16 mouse cellular contexts compared by ENCODE assay signal in the genomic region with DNA sequence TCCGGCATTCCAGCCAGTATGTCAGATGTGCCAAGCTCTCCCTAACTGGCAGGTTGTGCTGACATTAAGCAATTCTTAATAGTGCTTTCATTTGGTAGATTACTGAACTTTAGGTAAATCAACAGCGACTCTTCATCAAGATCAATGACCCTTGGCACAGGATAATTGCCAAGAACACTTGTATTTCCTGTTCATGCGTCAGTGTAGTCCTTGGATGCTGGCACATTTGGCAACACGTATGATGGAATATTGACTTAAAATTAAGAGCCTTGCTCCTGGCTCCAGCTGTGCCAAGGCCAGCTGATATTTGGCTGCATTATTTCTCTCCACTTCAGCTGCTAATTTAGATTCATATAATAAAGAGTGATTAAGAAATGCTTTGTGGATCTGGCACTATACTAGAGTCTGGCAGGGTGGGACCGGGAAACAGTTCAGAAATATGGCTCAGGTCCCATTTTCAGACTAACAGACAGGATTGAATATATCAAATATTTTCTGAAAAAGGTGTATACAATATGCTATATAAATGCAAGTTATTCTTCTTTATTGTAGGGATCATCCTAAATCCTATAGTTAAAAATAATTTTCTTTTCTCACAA.
DNase-seq lines count a peak whose midpoint lies in the region; ATAC-seq and TF ChIP-seq lines count a peak whose summit lies in the region.
"Had no signal": no experiment of that assay in that cellular context is flagged by ENCODE, and none has a peak within 500 bp of the region (broad histone marks: within the 10 kb centered on the region; RNA-seq: fewer than 3 reads in every experiment).

No protein-coding gene starts in this region.

- no peaks in the 10 kb centered on the region for H3K27me3 ChIP-seq in forebrain, embryonic 13.5 days
- H3K27me3 ChIP-seq in forebrain, embryonic 12.5 days, result no peaks in the 10 kb centered on the region
- H3K27me3 ChIP-seq in kidney, postnatal 0 days (ENCODE audit: insufficient read depth, low read length), result no peaks in the 10 kb centered on the region
- H3K27me3 ChIP-seq in forebrain, postnatal 0 days (ENCODE audit: insufficient read depth, low read length), result no peaks in the 10 kb centered on the region
- H3K27me3 ChIP-seq: limb, embryonic 12.5 days had no signal

- 81% methylated on average over 5 of the region's 5 CpGs for WGBS in forebrain, embryonic 13.5 days
- 89% methylated on average over 5 of the region's 5 CpGs for WGBS in forebrain, embryonic 12.5 days
- WGBS in kidney, postnatal 0 days, result 52% methylated on average over 5 of the region's 5 CpGs
- WGBS in forebrain, postnatal 0 days, result 49% methylated on average over 5 of the region's 5 CpGs

- no peak overlapping the region for H3K4me2 ChIP-seq in forebrain, embryonic 13.5 days
- H3K4me2 ChIP-seq in forebrain, embryonic 12.5 days, result no peak overlapping the region
- no peak overlapping the region for H3K4me2 ChIP-seq in kidney, postnatal 0 days (ENCODE audit: low read length)
- H3K4me2 ChIP-seq in forebrain, postnatal 0 days (ENCODE audit: low read depth), result no peak overlapping the region
- H3K4me2 ChIP-seq: embryonic facial prominence, embryonic 12.5 days; limb, embryonic 12.5 days had no signal

- no peak overlapping the region for H3K9ac ChIP-seq in forebrain, embryonic 13.5 days
- H3K9ac ChIP-seq in forebrain, embryonic 12.5 days, result no peak overlapping the region
- no peak overlapping the region for H3K9ac ChIP-seq in kidney, postnatal 0 days (ENCODE audit: low read depth, low read length)
- no peak overlapping the region for H3K9ac ChIP-seq in forebrain, postnatal 0 days
- H3K9ac ChIP-seq: embryonic facial prominence, embryonic 12.5 days; limb, embryonic 12.5 days had no signal

- no peaks in the 10 kb centered on the region for H3K9me3 ChIP-seq in forebrain, embryonic 13.5 days (replicated peaks)
- no peaks in the 10 kb centered on the region for H3K9me3 ChIP-seq in forebrain, embryonic 12.5 days
- no peaks in the 10 kb centered on the region for H3K9me3 ChIP-seq in kidney, postnatal 0 days (replicated peaks; ENCODE audit: low read length)
- H3K9me3 ChIP-seq in forebrain, postnatal 0 days (ENCODE audit: low read length), result no peaks in the 10 kb centered on the region
- H3K9me3 ChIP-seq: embryonic facial prominence, embryonic 12.5 days; limb, embryonic 12.5 days had no signal

- H3K36me3 ChIP-seq in forebrain, embryonic 13.5 days (ENCODE audit: poor library complexity, severe bottlenecking), result no peaks in the 10 kb centered on the region
- H3K36me3 ChIP-seq in forebrain, embryonic 12.5 days (replicated peaks), result no peaks in the 10 kb centered on the region
- H3K36me3 ChIP-seq in kidney, postnatal 0 days (ENCODE audit: insufficient read depth, low read length), result no peaks in the 10 kb centered on the region
- no peaks in the 10 kb centered on the region for H3K36me3 ChIP-seq in forebrain, postnatal 0 days (ENCODE audit: insufficient read depth)
- H3K36me3 ChIP-seq: embryonic facial prominence, embryonic 12.5 days; limb, embryonic 12.5 days had no signal

- peaks cover 3% of the 10 kb centered on the region; the same call in 1 of the 2 replicates for H3K4me1 ChIP-seq in forebrain, embryonic 13.5 days
- H3K4me1 ChIP-seq in forebrain, embryonic 12.5 days, result 0 out of 2 replicates have a peak, but pooled peaks cover 2% of the 10 kb centered on the region
- no peaks in the 10 kb centered on the region for H3K4me1 ChIP-seq in kidney, postnatal 0 days (replicated peaks; ENCODE audit: insufficient read depth, low read length)
- H3K4me1 ChIP-seq in forebrain, postnatal 0 days (ENCODE audit: insufficient read depth), result no peaks in the 10 kb centered on the region

- peak; percentile 18 for DNase-seq in kidney, postnatal 0 days (ENCODE audit: low spot score)
- DNase-seq in kidney, adult 18-20 months, result no peak
- peak; percentile 22 for DNase-seq in forebrain, postnatal 0 days
- peak; percentile 87 for DNase-seq in lung, postnatal 36 days
- no peak for DNase-seq in layer of hippocampus, postnatal 14 days (ENCODE audit: low spot score in 2 of 2)
- DNase-seq: gastrocnemius, postnatal 10 days; kidney, postnatal 4 days; retina, postnatal 1 day; thymus, adult 2 months had no signal

- TF ChIP-seq CTCF in kidney, postnatal 0 days (IDR thresholded peaks at IDR 0.05; ENCODE audit: low read depth), result no peak
- TF ChIP-seq CTCF in forebrain, postnatal 0 days (IDR thresholded peaks at IDR 0.05; ENCODE audit: low read depth), result no peak

- no peak overlapping the region for H3K27ac ChIP-seq in forebrain, embryonic 13.5 days
- no peak overlapping the region for H3K27ac ChIP-seq in forebrain, embryonic 12.5 days
- no peak overlapping the region for H3K27ac ChIP-seq in kidney, postnatal 0 days
- H3K27ac ChIP-seq in forebrain, postnatal 0 days (ENCODE audit: low read depth, low read length), result no peak overlapping the region
- H3K27ac ChIP-seq: embryonic facial prominence, embryonic 12.5 days; left cerebral cortex, adult 2 months; limb, embryonic 12.5 days had no signal

- no peak overlapping the region for H3K4me3 ChIP-seq in forebrain, embryonic 13.5 days
- H3K4me3 ChIP-seq in forebrain, embryonic 12.5 days (replicated peaks), result no peak overlapping the region
- no peak overlapping the region for H3K4me3 ChIP-seq in kidney, postnatal 0 days (replicated peaks; ENCODE audit: low read depth, low read length)
- no peak overlapping the region for H3K4me3 ChIP-seq in forebrain, postnatal 0 days (ENCODE audit: low read depth, low read length)
- H3K4me3 ChIP-seq: embryonic facial prominence, embryonic 12.5 days; left cerebral cortex, adult 2 months; limb, embryonic 12.5 days had no signal

- ATAC-seq in forebrain, embryonic 13.5 days, result peak; percentile 58; the same call in 1 of the 2 replicates
- ATAC-seq in forebrain, embryonic 12.5 days (ENCODE audit: low FRiP score), result no peak
- no peak for ATAC-seq in kidney, postnatal 0 days (replicated peaks; ENCODE audit: low FRiP score, low read depth)
- ATAC-seq in forebrain, postnatal 0 days, result peak; percentile 26; the same call in 1 of the 2 replicates
- ATAC-seq in cerebellum, adult (ENCODE audit: insufficient number of reproducible peaks, low FRiP score, low TSS enrichment), result no peak
- ATAC-seq: intestine, embryonic 16.5 days had no signal

Comparison
In these comparisons a context has a peak if more than half of its experiments do, and no peak if none do; other contexts are left out.
1. ATAC-seq: peak in forebrain, embryonic 13.5 days (single experiment) and forebrain, postnatal 0 days (single experiment); none in forebrain, embryonic 12.5 days (single experiment), kidney, postnatal 0 days (single experiment) and cerebellum, adult (single experiment).
2. DNase-seq: peak in kidney, postnatal 0 days (single experiment), forebrain, postnatal 0 days (single experiment) and lung, postnatal 36 days (single experiment); none in kidney, adult 18-20 months (single experiment) and layer of hippocampus, postnatal 14 days (0 of 2).